Mouse (Mus musculus): ENCODE measurements at regions not wholly inside any gene's neighbourhood (a gene's known extent, or its start where the extent isn't known, plus 50 kb on each side); places are given as distances from the start of the nearest gene placed in this dataset.

DNA sequence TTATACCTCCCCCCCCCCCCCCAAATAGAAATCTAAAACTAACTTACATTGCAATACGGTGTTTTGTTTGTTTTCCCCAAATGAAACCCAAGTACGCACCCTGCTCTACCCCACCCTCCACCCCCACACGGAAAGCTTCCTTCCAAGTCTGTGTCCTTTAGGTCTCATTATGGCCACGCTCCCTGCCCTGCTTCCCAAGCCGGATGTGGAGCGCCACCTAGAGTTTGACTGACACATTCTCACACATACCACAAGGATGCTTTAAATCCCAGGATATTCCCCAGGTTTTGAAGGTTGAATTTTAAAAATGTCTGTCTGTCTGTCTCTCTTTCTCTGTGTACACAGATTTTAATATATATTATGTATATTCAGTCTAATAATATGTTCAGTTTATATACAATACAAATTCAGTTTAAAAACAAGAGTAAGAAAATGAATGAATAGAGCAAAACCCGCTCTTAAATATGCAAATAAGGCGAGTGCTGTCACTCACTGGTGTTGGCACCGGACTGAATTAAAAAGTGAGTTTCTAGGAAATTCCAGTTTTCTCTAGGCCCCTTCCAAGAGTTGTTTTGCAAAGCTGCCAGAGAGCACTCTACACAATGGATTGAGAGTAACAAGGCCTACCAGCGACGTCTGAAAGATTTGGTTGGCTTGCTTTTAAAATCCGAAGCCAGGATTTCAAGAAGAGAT is 190.9 kb upstream of the Hmga2 start:
- TF ChIP-seq CTCF (IDR thresholded peaks at IDR 0.05; ENCODE audit: control insufficient read depth, insufficient read depth, insufficient read length) (peak; percentile 69), USF1 (IDR thresholded peaks at IDR 0.05; ENCODE audit: low read depth) (no peak), MYOD1 (IDR thresholded peaks at IDR 0.05; ENCODE audit: control insufficient read depth, insufficient read length, low read depth) (no peak), MAX (IDR thresholded peaks at IDR 0.05) (no peak), CEBPB (IDR thresholded peaks at IDR 0.05; ENCODE audit: low read depth) (no peak)
